Mouse (Mus musculus): ENCODE data around the gene Zfp975. TPM values are rescaled to one million over a fixed set of nuclear protein-coding genes. Genes with fewer than 3 reads are reported as not detected.
"Not testable (repeated sequence)": the region's sequence is repeated elsewhere in the genome, so short reads cannot be mapped to it uniquely, and the experiment has no call there.

Zfp975 gene
- 9.5 and 10.8 TPM in 2 replicates for polyA plus RNA-seq (2014; fragmentation: Nextera tagmentation; extraction: Ambion mirVana)

- Histone ChIP-seq H3K27ac (ENCODE audit: low read length) (peak within 1 kb of the TSS; percentile 48; the same call in 1 of the 2 replicates), H3K4me3 (ENCODE audit: low read depth, low read length) (peak within 1 kb of the TSS; percentile 50), H3K4me2 (replicated peaks; ENCODE audit: low read depth, low read length) (peak within 1 kb of the TSS; percentile 44), H3K9ac (replicated peaks; ENCODE audit: low read depth, low read length) (peak within 1 kb of the TSS; percentile 42; the same call in 1 of the 2 replicates)
- WGBS: under 1% methylated on average over 23 of the region's 23 CpGs
- ATAC-seq (ENCODE audit: insufficient number of reproducible peaks, insufficient read depth, low FRiP score, low read depth): peak; percentile 100
- not testable (repeated sequence) for H3K4me1 ChIP-seq (ENCODE audit: control insufficient read depth, insufficient read depth, low read length); H3K27me3 ChIP-seq (ENCODE audit: control insufficient read depth, insufficient read depth, low read length); H3K36me3 ChIP-seq (ENCODE audit: control insufficient read depth, insufficient read depth, low read length); H3K9me3 ChIP-seq (ENCODE audit: control insufficient read depth, low read depth, low read length)
These were observed at the start of gene Zfp975 for GRCm38 (mm10) chr7:42692362-42693158. TSS of gene Zfp975 (minus strand) at chr7:42692742.

DNA sequence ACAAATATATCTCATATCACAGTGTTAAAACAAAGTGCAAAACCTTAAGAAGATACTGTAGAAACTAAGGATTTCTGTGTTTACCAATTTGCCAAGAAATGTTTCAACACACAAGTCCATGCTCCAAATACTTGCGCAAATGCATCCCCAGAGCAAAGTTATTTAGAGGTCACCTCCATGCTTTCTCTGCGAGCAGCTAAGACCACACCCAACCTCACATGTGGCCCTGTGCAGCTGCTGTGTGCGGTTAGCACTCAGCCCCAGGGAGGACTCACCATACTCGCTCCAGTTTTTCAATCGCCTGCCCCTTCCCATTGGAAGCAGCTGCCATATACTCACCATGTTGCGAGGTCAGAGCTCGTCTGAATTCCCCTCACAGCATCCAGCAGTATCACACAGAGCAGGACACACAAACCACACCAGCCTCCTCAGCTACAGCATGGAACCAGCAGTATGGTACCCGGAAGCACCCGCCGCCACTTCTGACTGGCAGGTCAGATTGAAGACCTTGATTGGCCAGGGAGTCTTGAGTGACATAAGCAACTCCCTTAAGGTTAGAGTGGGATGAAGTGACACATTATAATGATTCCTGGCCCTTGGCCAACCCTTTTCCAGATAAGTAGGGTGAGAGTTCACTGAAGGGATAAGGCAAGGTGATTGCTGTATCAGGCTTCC lies 46.1 kb upstream of the Zfp975 start:
- Histone ChIP-seq H3K9me3 (ENCODE audit: control insufficient read depth, low read depth, low read length) (no peaks in the 10 kb centered on the region), H3K4me2 (replicated peaks; ENCODE audit: low read depth, low read length) (no peak overlapping the region), H3K9ac (replicated peaks; ENCODE audit: low read depth, low read length) (no peak overlapping the region), H3K27me3 (ENCODE audit: control insufficient read depth, insufficient read depth, low read length) (no peaks in the 10 kb centered on the region), H3K4me3 (ENCODE audit: low read depth, low read length) (no peak overlapping the region), H3K4me1 (ENCODE audit: control insufficient read depth, insufficient read depth, low read length) (no peaks in the 10 kb centered on the region), H3K36me3 (ENCODE audit: control insufficient read depth, insufficient read depth, low read length) (no peaks in the 10 kb centered on the region), H3K27ac (ENCODE audit: low read length) (no peak overlapping the region)
- ATAC-seq (ENCODE audit: insufficient number of reproducible peaks, insufficient read depth, low FRiP score, low read depth): no peak
- WGBS: 88% methylated on average over 10 of the region's 10 CpGs

DNA sequence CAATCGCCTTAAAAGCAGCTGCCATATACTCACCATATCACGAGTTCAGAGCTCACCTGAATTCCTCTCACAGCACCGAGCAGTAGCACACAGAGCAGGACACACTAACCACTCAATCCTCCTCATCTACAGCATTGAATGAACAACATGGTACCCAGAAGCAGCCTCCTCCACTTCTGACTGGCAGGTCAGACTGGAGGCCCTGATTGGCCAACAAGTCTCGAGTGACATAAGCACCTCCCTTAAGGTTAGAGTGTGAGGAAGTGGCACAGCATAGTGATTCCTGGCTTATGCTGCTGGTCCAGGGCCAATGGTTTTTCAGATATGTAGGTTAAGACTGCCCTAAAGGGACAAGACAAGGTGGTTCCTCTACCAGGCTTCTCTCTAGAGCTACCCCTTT lies 34.4 kb upstream of the Zfp975 start, which contains the start of gene Gm17067:
TSS of gene Gm17067 (minus strand) at position 101 of the 400 bp plus-strand sequence.
- H3K4me1 ChIP-seq (ENCODE audit: control insufficient read depth, insufficient read depth, low read length); H3K27me3 ChIP-seq (ENCODE audit: control insufficient read depth, insufficient read depth, low read length); H3K4me2 ChIP-seq (replicated peaks; ENCODE audit: low read depth, low read length); H3K9ac ChIP-seq (replicated peaks; ENCODE audit: low read depth, low read length); H3K9me3 ChIP-seq (ENCODE audit: control insufficient read depth, low read depth, low read length); ATAC-seq (ENCODE audit: insufficient number of reproducible peaks, insufficient read depth, low FRiP score, low read depth); H3K36me3 ChIP-seq (ENCODE audit: control insufficient read depth, insufficient read depth, low read length); H3K4me3 ChIP-seq (ENCODE audit: low read depth, low read length); H3K27ac ChIP-seq (ENCODE audit: low read length): not testable (repeated sequence)
- 83% methylated on average over 4 of the region's 4 CpGs for WGBS

- ATAC-seq (ENCODE audit: insufficient number of reproducible peaks, insufficient read depth, low FRiP score, low read depth): peak; percentile 29; the same call in 1 of the 2 replicates
- H3K4me1 ChIP-seq (ENCODE audit: control insufficient read depth, insufficient read depth, low read length); H3K9me3 ChIP-seq (ENCODE audit: control insufficient read depth, low read depth, low read length); H3K27me3 ChIP-seq (ENCODE audit: control insufficient read depth, insufficient read depth, low read length); H3K9ac ChIP-seq (replicated peaks; ENCODE audit: low read depth, low read length); H3K36me3 ChIP-seq (ENCODE audit: control insufficient read depth, insufficient read depth, low read length): not testable (repeated sequence)
- Histone ChIP-seq H3K4me3 (ENCODE audit: low read depth, low read length) (peak overlapping the region; percentile 50), H3K27ac (ENCODE audit: low read length) (peak overlapping the region; percentile 48; the same call in 1 of the 2 replicates), H3K4me2 (replicated peaks; ENCODE audit: low read depth, low read length) (peak overlapping the region; percentile 44)
- WGBS: under 1% methylated on average over 4 of the region's 4 CpGs
These were observed 709 bp upstream of the Zfp975 start for GRCm38 (mm10) chr7:42693251-42693650.

- H3K9ac ChIP-seq (replicated peaks; ENCODE audit: low read depth, low read length); H3K4me2 ChIP-seq (replicated peaks; ENCODE audit: low read depth, low read length): not testable (repeated sequence)
- 92% methylated on average over 6 of the region's 6 CpGs for WGBS
These were observed 12.5 kb downstream of the Zfp975 start for GRCm38 (mm10) chr7:42680081-42680480.

DNA sequence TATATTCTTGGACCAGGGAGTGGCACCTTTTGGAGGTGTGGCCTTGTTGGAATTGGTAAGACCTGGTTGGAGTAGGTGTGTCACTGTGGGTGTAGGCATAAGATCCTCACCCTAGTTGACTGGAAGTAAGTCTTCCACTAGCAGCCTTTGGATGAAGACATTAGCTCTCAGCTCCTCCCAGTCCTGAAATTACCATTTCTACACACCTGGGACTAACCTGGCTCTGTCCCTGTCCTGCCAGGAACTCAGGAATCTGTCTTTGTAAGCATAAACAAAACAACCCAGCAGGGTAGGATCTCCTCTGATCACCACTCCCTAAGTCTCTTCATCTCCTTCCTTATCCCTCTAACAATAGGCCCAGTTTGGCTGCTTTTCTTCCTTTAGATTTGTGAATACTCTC lies 12.9 kb downstream of the Zfp975 start:
- not testable (repeated sequence) for H3K4me3 ChIP-seq (ENCODE audit: low read depth, low read length); H3K4me1 ChIP-seq (ENCODE audit: control insufficient read depth, insufficient read depth, low read length); H3K9me3 ChIP-seq (ENCODE audit: control insufficient read depth, low read depth, low read length); H3K9ac ChIP-seq (replicated peaks; ENCODE audit: low read depth, low read length); H3K36me3 ChIP-seq (ENCODE audit: control insufficient read depth, insufficient read depth, low read length); H3K4me2 ChIP-seq (replicated peaks; ENCODE audit: low read depth, low read length); ATAC-seq (ENCODE audit: insufficient number of reproducible peaks, insufficient read depth, low FRiP score, low read depth); H3K27ac ChIP-seq (ENCODE audit: low read length); H3K27me3 ChIP-seq (ENCODE audit: control insufficient read depth, insufficient read depth, low read length)

More at GRCm38 (mm10) chr7:42680081-42680480, 12.5 kb downstream of the Zfp975 start:
- H3K9me3 ChIP-seq (ENCODE audit: control insufficient read depth, low read depth, low read length); ATAC-seq (ENCODE audit: insufficient number of reproducible peaks, insufficient read depth, low FRiP score, low read depth); H3K4me1 ChIP-seq (ENCODE audit: control insufficient read depth, insufficient read depth, low read length); H3K27ac ChIP-seq (ENCODE audit: low read length); H3K36me3 ChIP-seq (ENCODE audit: control insufficient read depth, insufficient read depth, low read length); H3K27me3 ChIP-seq (ENCODE audit: control insufficient read depth, insufficient read depth, low read length); H3K4me3 ChIP-seq (ENCODE audit: low read depth, low read length): not testable (repeated sequence)

GRCm38 (mm10) chr7:42660140-42660539 lies 32.4 kb downstream of the Zfp975 start:
- not testable (repeated sequence) for H3K9me3 ChIP-seq (ENCODE audit: control insufficient read depth, low read depth, low read length); H3K27me3 ChIP-seq (ENCODE audit: control insufficient read depth, insufficient read depth, low read length); H3K4me2 ChIP-seq (replicated peaks; ENCODE audit: low read depth, low read length); H3K9ac ChIP-seq (replicated peaks; ENCODE audit: low read depth, low read length); H3K4me1 ChIP-seq (ENCODE audit: control insufficient read depth, insufficient read depth, low read length); H3K27ac ChIP-seq (ENCODE audit: low read length); H3K36me3 ChIP-seq (ENCODE audit: control insufficient read depth, insufficient read depth, low read length); H3K4me3 ChIP-seq (ENCODE audit: low read depth, low read length); ATAC-seq (ENCODE audit: insufficient number of reproducible peaks, insufficient read depth, low FRiP score, low read depth)
- 73% methylated on average over 5 of the region's 5 CpGs for WGBS

- ATAC-seq (ENCODE audit: insufficient number of reproducible peaks, insufficient read depth, low FRiP score, low read depth); H3K4me2 ChIP-seq (replicated peaks; ENCODE audit: low read depth, low read length); H3K4me3 ChIP-seq (ENCODE audit: low read depth, low read length); H3K9ac ChIP-seq (replicated peaks; ENCODE audit: low read depth, low read length); H3K4me1 ChIP-seq (ENCODE audit: control insufficient read depth, insufficient read depth, low read length); H3K27ac ChIP-seq (ENCODE audit: low read length); H3K36me3 ChIP-seq (ENCODE audit: control insufficient read depth, insufficient read depth, low read length); H3K9me3 ChIP-seq (ENCODE audit: control insufficient read depth, low read depth, low read length); H3K27me3 ChIP-seq (ENCODE audit: control insufficient read depth, insufficient read depth, low read length): not testable (repeated sequence)
- 76% methylated on average over 2 of the region's 2 CpGs for WGBS
These were observed 37.3 kb downstream of the Zfp975 start for GRCm38 (mm10) chr7:42655211-42655610.
